Mouse (Mus musculus): ENCODE results near the gene Map3k20.

The Map3k20 gene

DNA sequence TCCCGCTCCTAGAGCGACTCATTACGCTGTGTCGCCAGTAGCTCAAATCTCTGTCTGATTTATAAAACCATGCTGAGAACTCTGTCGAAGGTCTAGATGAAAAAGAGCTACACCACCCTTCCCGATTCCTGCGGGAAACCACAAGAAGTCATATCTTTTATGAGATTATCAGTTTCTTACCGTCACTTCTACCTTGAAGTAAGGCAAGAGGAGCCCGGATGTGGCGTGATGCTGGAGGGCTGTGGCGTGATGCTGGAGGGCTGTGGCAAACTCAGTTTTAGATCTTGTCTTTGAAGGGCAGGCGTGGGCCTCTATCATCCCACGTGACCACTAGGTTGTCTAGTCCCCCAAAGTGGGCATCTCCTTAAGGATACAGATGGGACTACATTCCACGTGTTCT, 3.5 kb upstream of the Map3k20 start:
- DNase-seq: no peak

DNA sequence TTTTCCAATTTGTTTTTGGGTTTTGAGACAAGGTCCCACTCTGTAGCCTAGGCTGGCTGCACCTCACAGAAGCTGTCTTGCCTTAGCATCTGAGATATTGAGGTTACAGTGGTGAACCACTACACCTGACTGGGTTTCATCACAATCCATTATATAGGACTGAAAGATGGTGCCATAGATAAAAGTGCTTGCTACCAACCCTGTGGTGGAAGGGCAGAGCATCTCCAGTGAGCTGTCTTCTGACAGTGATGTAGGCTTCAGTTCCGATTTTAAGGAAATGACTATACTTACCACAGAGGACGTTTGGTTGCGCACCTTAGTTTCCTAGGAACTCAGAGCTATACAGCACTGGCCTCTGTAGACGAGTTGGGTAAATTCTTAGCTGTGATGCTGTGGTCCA, 2.7 kb upstream of the Map3k20 start:
- no peak for DNase-seq

DNA sequence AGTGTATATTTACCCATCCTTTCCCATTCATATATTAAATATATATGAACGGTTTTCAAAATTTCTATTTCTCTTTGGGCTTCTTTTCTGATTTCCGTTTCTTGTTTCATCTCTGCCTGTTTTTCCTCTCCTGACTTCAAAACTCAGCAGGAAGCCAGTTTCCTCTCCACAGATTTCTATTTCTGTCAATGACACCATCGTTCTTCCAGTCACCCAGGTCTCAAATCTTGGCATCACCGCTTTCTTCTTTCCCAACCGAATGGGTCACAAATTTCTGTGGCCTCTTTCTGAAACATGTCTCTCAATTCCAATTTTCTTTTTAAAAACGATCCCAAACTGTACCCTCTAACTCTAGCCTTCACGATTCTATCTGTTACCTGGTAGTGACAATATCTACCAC, 748 bp upstream of the Map3k20 start:
- DNase-seq: no peak

DNA sequence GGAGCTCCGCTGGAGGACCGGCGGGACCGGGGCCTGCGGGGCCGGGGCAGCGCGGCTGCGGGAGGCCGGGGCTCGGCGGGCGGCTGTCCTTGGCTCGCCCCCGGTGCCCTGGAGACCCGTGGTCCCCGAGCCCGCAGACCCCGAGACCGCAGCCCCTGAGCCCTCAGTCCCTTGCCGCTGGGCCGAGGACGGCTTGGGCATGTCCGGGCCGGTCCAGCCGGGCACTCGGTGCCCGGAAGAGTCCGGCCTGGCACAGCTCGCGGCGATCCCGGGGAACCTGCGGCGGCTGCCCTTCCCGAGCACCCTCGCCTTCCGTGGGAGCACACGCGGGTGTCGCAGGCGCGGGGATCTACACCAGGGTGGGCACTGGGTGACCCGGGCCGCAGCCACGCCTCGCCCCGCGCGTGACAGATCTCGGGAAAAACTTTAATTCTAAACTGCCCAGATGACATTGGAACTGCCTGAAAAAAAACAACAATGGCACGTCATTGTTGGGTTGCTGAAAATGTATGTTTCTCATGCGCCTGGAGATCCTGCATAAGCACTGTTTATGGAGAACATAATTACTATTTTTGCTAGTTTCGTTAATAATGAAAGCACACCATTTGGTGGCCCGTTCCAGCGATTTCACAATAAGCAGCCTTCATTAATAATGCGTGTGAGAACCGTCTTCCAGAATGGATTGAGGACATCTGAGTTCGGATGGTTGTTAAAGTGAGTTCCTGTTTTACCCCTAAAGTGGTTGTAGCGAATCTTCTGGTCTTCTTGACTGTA, 638 bp downstream of the Map3k20 start:
- peak; percentile 18 for DNase-seq

DNA sequence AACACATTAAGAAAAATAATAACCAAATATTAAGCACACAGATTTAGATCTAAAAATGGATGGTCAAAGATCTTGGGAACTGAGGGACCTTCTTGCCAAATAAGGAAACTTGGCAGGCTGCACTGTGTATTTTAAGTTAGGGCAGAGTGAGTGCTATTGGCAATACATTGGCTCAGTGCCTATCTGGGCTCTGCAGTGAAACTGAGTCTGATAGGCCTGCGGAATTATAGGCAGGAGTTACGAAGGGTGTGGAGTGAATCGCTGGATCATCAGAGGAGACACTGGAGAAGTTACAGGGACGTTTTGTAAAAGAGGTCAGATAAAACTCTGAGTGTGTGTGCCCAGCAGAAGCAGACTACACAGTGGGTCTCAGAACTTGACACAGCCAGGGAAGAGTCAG, 1.7 kb downstream of the Map3k20 start:
- DNase-seq: no peak

DNA sequence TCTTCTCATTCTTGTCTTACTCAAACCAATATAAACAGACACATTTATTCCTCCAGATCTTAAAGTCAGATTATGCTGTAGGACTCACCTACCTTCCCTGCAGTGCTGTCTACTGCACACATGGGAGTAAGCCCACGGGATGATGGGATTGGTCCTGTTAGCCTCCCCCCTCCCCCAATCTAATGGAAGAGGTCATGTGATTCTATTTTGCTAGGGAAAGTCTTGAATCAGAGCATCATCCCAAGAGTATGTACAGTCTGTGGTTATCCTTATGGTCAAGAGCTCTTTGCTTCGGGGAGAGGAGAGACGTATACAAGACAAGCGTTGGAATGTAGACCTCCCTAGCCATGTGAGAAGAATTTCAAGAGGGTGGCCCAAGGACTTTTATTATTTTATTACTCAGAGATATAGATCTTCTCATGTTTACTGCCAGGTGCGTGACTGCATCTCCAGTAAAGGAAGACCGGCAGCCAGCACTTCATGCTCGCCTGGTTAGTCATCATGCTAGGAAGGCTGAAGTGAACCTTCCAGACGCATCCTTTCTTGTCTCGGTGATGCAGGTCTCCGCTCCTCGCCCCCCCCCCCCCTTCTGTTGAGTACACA, 3.6 kb downstream of the Map3k20 start:
- no peak for DNase-seq

DNA sequence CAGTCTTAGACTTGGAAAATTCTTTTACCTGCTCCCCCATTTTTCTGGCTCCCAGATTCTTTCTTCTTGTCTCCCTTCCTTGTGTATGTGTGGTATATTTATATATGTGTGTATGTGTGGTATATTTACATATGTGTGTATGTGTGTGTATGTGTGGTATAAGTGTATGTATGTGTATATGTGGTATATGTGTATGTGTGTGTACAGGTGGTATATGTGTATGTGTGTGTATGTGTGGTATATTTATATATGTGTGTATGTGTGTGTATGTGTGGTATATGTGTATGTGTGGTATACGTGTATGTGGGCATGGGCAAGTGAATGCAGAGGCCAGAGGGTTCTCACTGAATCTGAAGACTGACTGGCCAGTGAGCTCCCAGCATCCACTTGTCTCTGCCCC, 5.7 kb downstream of the Map3k20 start:
- DNase-seq: no peak

DNA sequence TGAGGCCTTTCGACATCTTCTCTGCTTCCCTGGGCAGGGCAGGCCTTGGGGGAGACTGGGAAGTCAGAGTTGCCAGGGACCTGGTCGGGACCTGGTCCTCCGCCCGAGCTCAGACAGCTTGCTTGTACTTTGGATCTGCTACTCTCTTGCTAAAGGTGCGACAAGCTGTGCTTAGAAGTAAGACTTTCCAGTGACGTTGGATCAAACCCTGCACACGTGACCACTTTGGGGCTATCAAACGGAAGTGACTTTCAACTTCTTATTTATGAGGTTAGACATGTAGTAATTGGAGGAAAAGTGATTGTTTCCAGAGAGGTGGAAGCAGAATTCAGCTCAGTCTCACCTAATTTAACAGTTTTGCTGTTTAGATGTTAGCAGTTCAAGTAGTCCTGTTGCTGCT, 7.1 kb downstream of the Map3k20 start:
- no peak for DNase-seq

DNA sequence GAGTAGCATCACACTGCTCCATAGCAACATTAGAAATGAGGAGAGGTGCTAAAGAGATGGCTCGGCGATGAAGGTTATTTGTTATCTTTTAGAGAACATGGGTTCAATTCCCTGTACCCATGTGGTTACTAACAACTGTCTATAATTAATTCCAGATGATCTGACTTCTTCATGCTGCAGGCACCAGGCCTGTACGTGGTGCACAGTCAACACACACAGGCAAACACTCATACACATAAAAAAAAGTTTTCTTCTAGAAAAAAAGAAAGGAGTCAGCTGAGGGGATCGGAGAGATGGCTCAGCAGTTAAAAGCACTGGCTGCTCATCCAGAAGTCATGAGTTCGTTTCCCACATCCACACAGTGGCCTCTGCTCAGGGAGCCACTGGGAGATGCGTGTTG, 9.6 kb downstream of the Map3k20 start:
- no peak for DNase-seq

DNA sequence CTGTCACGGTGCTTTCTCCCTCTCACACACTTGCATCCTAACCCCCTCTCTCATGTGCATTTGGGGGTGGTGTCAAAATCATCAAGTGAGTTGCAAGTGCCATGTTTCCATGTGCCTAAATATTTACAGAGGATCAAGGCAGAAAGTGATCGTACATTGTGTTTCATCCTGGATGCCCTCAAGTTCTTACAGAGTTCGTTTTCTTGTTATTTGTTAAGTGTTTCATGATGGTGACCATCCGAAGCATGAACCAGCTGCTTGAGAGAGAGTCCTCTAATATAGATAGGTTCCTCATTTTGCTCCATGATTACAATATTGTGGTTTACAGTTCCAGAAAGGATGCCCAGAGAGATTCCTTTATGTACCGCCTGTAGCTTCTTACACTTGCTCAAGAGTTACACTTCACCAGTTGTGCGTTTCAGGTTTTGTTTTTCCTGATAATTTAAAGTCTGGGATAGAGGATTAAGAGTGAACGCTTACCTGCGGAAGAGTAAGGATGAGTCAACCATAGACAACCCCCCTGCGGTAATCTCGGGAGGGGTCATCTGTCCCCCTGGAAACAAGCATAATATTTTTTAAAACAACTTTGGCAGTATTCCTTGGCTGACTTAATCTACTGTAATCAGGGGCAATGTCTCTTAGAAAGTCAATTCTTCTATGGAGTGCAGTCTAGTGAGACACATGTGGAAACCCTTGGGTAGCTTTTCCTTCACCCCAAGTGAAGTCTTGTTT, 11.7 kb downstream of the Map3k20 start:
- DNase-seq: no peak

DNA sequence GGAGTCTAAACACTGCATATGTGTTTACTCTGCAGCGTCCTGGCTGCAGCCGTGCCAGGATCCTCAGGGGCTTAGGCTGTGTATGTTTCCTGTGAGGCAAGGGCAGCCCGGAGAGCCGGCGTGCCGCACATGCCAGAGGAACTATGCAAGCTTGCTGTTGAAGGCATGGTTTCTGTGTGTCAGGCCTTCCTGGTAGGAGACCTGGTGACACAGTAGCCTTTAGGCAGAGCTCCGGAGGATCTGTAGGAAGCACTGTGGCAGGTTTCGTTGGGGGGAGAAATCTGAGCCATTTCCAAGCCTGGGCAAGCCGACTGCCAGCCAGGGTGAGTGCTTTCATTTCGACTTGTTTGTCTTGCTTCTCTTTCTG, 12.3 kb downstream of the Map3k20 start:
- DNase-seq: no peak

DNA sequence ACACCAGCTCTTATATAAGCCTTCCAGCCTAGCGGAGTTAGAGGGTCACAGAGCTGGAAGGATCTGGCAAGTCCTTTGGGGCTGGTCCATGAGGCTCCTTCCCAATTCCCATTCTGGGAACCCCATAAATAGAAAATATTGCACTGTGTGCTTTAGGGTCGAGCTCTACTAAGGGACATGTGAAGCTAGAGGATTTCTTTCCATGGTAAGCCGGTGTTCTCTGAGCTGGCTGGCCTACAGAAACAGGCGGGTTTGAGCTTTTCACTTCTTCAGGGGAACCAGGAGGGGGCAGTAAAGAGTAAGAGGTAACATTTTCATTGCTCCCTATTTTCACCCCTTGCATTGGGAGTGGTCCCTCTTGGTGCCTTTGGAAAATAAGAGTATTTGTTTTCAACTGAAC, 13.0 kb downstream of the Map3k20 start:
- DNase-seq: no peak

DNA sequence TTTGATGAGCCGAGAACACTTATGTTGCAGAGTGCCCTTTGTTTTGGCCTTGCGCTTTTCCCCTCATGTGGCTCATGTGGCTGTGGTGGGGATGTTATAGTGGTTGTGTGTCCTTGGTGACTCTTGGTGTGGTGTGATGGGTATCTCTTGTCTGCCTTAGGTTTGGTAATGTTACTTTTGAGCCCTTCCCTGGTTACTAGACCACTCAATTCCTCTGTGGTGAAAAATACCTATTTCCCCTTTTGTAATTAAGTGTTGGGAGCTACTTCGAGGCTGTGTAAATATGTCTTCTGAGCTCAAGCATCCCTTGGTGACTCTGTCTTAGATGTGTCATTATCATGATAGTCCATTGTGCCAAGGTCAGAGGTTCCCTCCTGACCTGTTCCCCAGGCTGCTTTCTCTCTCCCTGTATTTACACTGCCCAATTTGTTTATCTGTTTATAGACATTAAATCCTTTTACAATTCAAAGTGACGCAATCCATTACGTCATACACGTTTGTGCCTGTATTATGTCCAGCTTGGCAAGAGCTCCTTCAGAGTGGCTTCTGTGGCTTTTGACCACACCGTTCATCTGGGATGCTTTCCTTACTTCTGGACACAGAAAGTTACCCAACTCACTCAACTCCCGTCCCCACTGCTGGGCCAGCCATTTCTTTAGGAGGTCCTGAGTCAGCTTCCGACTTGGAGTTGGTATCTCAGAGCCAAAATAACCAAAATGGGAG, 15.9 kb downstream of the Map3k20 start:
- no peak for DNase-seq

DNA sequence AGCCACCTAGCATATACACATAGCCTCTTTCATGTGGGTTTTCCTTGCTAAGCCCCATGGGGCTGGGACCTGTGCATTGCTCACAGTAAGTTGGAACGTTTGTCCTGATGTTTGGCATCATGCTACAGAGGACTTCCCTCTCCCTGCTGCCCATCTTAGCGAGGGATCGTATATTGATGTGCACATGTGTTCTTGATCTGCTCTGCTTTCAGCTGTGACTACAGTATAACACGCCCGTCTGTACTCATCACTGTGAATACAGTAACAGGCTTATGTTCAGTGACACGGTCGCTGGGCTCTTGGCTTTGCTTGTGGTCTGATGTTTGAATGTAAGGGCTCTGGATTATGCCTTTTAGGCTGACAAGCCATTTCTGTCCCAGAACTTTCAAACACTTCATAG, 20.3 kb downstream of the Map3k20 start:
- DNase-seq: no peak

DNA sequence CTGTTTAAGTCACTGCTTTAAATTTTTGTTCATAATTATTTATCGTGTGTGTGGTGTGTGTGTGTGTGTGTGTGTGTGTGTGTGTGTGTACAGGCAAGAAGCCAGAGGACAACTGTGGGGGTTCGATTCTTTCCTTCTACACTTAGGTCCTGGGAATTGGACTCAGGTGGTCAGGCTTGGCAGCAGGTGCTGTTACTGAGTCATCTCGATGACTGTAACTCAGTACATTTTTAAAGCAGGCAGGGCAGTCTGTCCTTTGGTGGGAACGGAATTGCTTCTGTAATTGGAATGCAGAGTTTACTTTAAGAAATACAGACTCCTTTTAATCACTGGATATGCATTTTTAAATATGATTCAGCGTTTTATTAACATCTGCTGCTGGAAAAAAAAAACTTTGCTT, 22.9 kb downstream of the Map3k20 start:
- DNase-seq: no peak

DNA sequence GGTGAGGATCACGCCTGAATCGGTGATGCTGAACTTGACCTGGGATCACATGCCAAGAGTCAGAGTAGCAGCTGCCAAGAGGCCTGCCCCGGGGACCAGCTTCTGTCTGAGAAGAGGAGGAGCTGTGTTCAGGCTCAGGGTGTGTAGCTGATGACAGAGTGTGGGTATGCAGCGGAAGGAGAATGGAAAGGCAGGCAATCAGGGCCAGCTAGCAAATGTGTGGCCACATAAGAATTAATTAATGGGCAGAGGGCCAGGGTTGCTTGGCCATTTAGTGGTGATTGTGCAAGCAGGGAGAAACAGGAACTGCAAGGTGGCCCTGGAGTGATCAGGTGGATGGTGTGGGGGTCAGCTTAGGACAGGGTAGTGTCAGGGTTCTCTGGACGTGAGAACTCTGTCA, 23.5 kb downstream of the Map3k20 start:
- no peak for DNase-seq

DNA sequence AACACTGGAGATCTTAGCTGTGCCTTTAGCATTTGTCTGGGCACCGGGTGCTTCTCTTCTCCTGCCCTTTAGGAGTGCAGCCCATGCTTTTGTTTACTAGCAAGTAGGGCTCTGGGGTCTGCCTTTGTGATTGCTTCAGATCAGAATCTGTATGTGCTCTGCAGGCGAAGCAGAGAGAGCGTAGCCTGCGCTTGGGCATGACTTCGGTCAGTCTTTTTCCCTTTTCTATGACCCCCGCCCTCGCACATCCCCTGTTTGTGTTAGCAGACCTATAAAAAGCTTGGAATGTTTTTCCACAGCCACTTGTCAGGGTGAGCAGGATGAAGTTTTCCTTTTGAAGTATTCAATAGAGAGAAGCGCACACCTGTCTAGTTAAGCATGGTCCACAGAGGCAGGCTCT, 26.0 kb downstream of the Map3k20 start:
- no peak for DNase-seq

DNA sequence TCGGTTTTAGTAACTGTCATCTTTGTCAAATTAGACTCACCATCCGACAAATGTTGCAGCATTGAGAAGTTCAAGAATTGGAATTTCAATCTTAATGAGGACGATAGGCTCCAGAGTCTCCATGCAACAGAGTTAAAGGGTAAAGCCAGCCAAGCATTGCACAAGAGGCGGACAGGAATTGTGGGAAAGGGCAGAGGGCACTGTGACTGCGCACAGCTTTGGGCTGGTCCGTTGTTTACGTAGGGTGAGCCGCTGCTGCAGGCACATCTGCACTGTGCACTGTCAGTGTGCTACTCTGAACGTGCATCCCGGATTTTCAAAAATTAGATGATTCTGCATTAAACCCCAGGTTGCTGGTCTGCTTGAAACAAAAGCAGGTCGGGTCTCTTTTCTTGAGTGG, 27.9 kb downstream of the Map3k20 start:
- DNase-seq: no peak

DNA sequence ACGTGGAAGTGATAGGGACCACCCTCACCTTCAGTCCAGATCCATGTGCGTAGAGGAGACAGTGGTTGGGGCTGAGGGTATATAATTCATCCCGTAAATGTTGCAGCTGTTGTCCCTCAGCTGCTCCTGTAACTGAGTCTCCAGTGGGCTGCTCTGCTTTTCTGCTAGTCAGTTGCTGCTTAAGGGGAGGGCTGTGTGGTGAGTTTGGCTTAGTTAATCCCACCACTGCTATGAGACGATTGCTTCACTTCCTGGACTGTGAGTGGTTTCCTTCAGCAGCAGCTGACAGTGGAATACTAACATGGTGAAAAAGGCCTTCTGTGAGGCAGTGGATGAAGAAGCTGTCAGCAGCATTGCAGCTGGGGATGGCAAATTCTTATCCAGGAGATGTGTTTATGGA, 33.0 kb downstream of the Map3k20 start:
- no peak for DNase-seq

DNA sequence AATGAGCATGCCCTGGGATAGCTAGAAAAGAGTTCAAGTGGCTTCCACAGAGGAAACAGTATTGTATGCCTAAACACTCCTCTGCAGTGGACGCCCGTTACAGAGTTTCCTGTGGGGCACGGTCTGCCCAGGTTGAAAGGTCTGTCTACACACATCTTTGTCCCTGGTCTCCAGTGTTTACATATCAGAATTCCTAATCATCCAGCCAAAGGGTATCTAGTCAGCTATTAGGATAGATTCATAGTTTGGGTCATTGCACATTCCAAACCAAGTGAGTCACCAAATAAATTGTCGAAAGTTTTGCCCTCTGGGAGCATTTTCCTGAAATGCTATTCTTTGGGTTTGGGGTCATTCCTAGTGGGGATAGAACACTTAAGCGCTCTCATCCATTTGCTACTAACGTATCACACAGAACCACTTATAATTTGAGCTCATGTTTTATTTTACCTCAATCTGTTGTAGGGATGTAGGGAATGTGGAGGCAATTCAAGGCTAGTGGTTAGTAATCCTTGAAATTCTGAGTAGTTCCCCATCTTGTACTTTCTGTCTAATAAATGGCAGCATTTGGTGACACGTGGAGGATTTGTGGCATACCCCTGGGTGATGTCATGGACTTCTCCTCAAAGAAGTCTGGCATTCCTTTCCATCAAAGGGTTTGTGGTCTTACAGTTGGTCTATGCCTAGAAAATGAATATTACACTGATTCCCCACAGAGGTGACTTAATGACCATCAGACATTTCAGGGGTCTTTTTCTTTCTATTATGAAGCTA, 33.8 kb downstream of the Map3k20 start:
- no peak for DNase-seq

DNA sequence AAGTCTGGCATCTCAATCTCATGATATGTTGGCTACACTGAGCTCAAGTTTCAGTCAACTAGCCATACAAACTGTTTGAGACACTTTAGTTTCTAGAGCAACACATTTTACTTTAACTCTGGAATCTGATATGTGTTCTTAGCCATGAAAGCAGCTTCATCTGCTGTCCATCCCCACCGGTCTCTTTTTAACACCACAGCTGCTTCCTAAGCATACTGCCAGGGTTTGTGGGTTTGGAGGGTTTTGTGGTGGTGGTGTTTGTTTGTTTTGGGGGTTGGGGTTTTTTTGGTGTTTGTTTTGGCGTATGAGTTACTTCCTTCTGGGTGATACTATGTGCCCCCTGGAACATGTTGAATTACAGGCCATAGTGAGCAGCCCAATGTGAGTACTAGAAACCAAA, 35.2 kb downstream of the Map3k20 start:
- DNase-seq: no peak

DNA sequence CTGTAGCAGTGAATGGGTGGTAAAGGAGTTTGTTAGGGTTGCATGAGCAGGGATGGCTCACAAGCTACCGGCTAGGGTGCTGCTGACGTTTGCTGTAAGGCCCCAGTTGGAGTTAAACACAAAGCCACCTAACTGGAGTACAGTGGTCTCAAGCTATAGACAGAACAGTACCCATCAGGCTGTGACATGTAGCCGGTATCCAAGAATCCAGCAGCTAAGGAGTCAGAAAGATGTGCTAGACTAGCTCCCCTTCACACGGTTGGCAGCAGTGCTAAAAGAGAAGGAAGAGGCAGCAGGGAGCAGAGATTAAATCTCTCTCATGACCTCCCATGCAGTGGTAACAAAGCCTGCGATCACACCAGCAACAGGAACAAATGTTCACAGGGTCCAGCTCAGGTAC, 36.2 kb downstream of the Map3k20 start:
- no peak for DNase-seq

Data from cerebellum, adult 11-12 months (tissue).